Mouse (Mus musculus) neural tube, embryonic 14.5 days (tissue): ENCODE data around the gene Ccdc88b. TPM values are rescaled to one million over a fixed set of nuclear protein-coding genes. Genes with fewer than 3 reads are reported as not detected.

Experiments
- ATAC-seq: fragments of 200-750 bp; cut with Nextera tagmentation; 2 replicates; pipeline ENCODE4 v1.8.0; 2017; ENCODE audit warnings: low read depth, mild to moderate bottlenecking, moderate TSS enrichment, moderate library complexity
- H3K27ac ChIP-seq: fragments of 300-500 bp; sonication (generic); 2 replicates; pipeline ENCODE4 v1.5.1; 2014; ENCODE audit warnings: low read depth, mild to moderate bottlenecking, control low read depth, low read length, moderate library complexity, mixed read lengths
- H3K27me3 ChIP-seq: fragments of 300-500 bp; sonication (generic); 2 replicates; pipeline ENCODE4 v1.6.1; 2014; ENCODE audit warnings: low read length; ENCODE audit not compliant: control insufficient read depth, insufficient read depth
- H3K36me3 ChIP-seq: fragments of 300-500 bp; sonication (generic); 2 replicates; pipeline ENCODE4 v1.6.1; 2014; ENCODE audit warnings: low read length, mixed read lengths; ENCODE audit not compliant: control insufficient read depth, insufficient read depth
- H3K4me1 ChIP-seq: fragments of 300-500 bp; sonication (generic); 2 replicates; pipeline ENCODE4 v1.6.1; 2014; ENCODE audit warnings: low read length; ENCODE audit not compliant: control insufficient read depth, insufficient read depth
- H3K4me2 ChIP-seq: fragments of 300-500 bp; sonication (generic); 2 replicates; pipeline ENCODE4 v1.6.1; 2014; ENCODE audit warnings: mild to moderate bottlenecking, low read depth, low read length, control low read depth
- H3K4me3 ChIP-seq: fragments of 300-500 bp; sonication (generic); 2 replicates; pipeline ENCODE4 v1.5.1; 2014; ENCODE audit warnings: low read depth, low read length, control low read depth, mixed read lengths
- H3K9ac ChIP-seq: fragments of 300-500 bp; sonication (generic); replicated peaks from 2 replicates; pipeline ENCODE4 v1.6.1; 2014; ENCODE audit warnings: low read depth, mild to moderate bottlenecking, control low read depth, low read length, mixed read lengths
- H3K9me3 ChIP-seq: fragments of 300-500 bp; sonication (generic); 2 replicates; pipeline ENCODE4 v1.6.1; 2016; ENCODE audit warnings: low read length; ENCODE audit not compliant: control insufficient read depth
- WGBS: fragments of 180-500 bp; shearing (Covaris S2); extraction: QIAGEN DNeasy Blood & Tissue Kit; methylation state at CpG from one replicate; pipeline ENCODE4 v1.1.7; 2014; 5-methylcytosine and 5-hydroxymethylcytosine counted together
- polyA plus RNA-seq: library from polyadenylated mRNA; unstranded; fragments of >200 nt; fragmentation: Nextera tagmentation; extraction: Ambion mirVana; gene quantifications from 2 replicates; pipeline ENCODE4 v1.2.1, GENCODE M21; 2014

The Ccdc88b gene
- polyA plus RNA-seq, 1 experiment from 2014 or later: 0.32 TPM

- WGBS: 87% methylated on average over 6 of the region's 6 CpGs
- Histone ChIP-seq H3K9me3 (no peaks in the 10 kb centered on the region), H3K4me2 (no peak overlapping the region), H3K27me3 (no peaks in the 10 kb centered on the region), H3K27ac (no peak overlapping the region), H3K9ac (no peak overlapping the region), H3K4me1 (no peaks in the 10 kb centered on the region), H3K4me3 (no peak overlapping the region), H3K36me3 (no peaks in the 10 kb centered on the region)
- no peak for ATAC-seq
Measured at GRCm38 (mm10) chr19:6860706-6861105, 2.7 kb upstream of the Ccdc88b start.

DNA sequence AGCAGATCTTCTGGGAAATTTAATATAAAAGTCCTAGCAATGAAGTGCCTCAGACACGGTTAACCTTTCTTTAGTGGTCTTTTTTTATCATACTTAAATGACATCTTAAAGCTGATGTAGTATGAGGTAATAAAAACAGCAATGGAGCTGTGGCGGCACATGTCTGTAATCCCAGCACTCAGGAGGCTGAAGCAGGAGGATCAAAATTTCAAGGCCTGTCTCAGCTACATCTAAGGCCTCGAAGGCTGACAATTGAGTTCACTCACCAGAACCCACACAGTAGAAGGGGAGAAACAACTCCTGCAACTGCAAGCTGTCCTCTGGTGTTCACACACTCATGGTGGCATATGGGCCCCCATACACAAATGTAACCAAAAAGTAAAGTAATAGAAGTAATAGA is 2.0 kb upstream of the Ccdc88b start:
- Histone ChIP-seq H3K4me3 (no peak overlapping the region), H3K4me1 (no peaks in the 10 kb centered on the region), H3K9me3 (no peaks in the 10 kb centered on the region), H3K27me3 (no peaks in the 10 kb centered on the region), H3K36me3 (no peaks in the 10 kb centered on the region), H3K27ac (no peak overlapping the region), H3K9ac (no peak overlapping the region), H3K4me2 (no peak overlapping the region)
- WGBS: 93% methylated on average over 3 of the region's 3 CpGs
- ATAC-seq: no peak

DNA sequence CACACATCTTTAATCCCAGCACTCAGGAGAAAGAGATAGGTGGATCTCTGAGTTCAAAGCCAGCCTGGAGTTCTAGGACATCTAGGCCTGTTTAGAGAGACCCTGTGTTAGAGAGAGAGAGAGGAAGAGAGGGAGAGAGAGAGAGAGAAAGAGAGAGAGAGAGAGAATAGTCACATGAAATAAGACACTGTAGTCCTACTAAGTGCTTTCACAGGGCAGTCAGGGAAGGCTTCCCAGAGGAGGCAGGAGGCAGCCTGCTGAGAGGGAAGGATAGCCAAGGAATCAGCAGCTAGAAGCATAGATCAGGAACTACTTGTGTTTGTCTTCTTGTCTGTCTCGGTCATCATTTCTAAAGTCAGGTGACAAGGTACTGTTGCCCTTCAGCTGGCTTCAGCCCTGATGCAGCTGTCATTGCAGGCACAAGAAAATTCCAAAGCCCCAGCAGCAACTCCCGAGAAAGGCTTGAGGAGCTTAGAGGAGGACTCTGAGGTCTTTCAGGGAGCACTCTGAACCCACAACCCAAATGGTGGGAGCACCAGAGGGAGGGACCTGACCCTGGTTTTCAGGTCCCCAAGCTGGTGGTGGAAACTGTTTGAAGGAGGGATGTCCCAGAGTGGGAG is 1.1 kb upstream of the Ccdc88b start:
- H3K27ac ChIP-seq: no peak overlapping the region
- WGBS: 82% methylated on average over 2 of the region's 2 CpGs
- H3K36me3 ChIP-seq: no peaks in the 10 kb centered on the region
- no peak overlapping the region for H3K4me3 ChIP-seq
- H3K4me1 ChIP-seq: no peaks in the 10 kb centered on the region
- no peak overlapping the region for H3K9ac ChIP-seq
- no peak for ATAC-seq
- H3K9me3 ChIP-seq: no peaks in the 10 kb centered on the region
- H3K4me2 ChIP-seq: no peak overlapping the region
- H3K27me3 ChIP-seq: no peaks in the 10 kb centered on the region

- ATAC-seq: no peak
Measured at GRCm38 (mm10) chr19:6857391-6858005, 513 bp downstream of the Ccdc88b start.

GRCm38 (mm10) chr19:6857003-6857360 is 1.0 kb downstream of the Ccdc88b start:
- Histone ChIP-seq H3K4me1 (no peaks in the 10 kb centered on the region), H3K27ac (no peak overlapping the region), H3K36me3 (no peaks in the 10 kb centered on the region), H3K9me3 (no peaks in the 10 kb centered on the region), H3K4me3 (no peak overlapping the region), H3K27me3 (no peaks in the 10 kb centered on the region), H3K4me2 (no peak overlapping the region), H3K9ac (no peak overlapping the region)
- no peak for ATAC-seq
- 48% methylated on average over 3 of the region's 3 CpGs for whole genome bisulfite sequencing

More at GRCm38 (mm10) chr19:6857391-6858005, 513 bp downstream of the Ccdc88b start:
- no peaks in the 10 kb centered on the region for H3K27me3 ChIP-seq
- 89% methylated on average over 9 of the region's 9 CpGs for WGBS
- no peak overlapping the region for H3K27ac ChIP-seq
- no peak overlapping the region for H3K4me2 ChIP-seq
- H3K9ac ChIP-seq: no peak overlapping the region
- H3K9me3 ChIP-seq: no peaks in the 10 kb centered on the region
- H3K36me3 ChIP-seq: no peaks in the 10 kb centered on the region
- H3K4me1 ChIP-seq: no peaks in the 10 kb centered on the region
- H3K4me3 ChIP-seq: no peak overlapping the region

- Histone ChIP-seq H3K36me3 (no peaks in the 10 kb centered on the region), H3K4me2 (no peak overlapping the region), H3K27me3 (no peaks in the 10 kb centered on the region), H3K27ac (no peak overlapping the region), H3K4me1 (no peaks in the 10 kb centered on the region), H3K9ac (no peak overlapping the region), H3K4me3 (no peak overlapping the region), H3K9me3 (no peaks in the 10 kb centered on the region)
- WGBS: 45% methylated on average over 12 of the region's 12 CpGs
- no peak for ATAC-seq
Measured at GRCm38 (mm10) chr19:6856281-6857002, 1.6 kb downstream of the Ccdc88b start.

GRCm38 (mm10) chr19:6855225-6856031 is 2.6 kb downstream of the Ccdc88b start:
- 7% methylated on average over 38 of the region's 38 CpGs for WGBS
- Histone ChIP-seq H3K9me3 (no peaks in the 10 kb centered on the region), H3K4me3 (no peak overlapping the region), H3K4me1 (no peaks in the 10 kb centered on the region), H3K27me3 (no peaks in the 10 kb centered on the region), H3K9ac (no peak overlapping the region), H3K27ac (no peak overlapping the region), H3K4me2 (peak overlapping the region; percentile 7; the same call in 1 of the 2 replicates), H3K36me3 (no peaks in the 10 kb centered on the region)
- ATAC-seq: peak; percentile 49; the same call in 1 of the 2 replicates

DNA sequence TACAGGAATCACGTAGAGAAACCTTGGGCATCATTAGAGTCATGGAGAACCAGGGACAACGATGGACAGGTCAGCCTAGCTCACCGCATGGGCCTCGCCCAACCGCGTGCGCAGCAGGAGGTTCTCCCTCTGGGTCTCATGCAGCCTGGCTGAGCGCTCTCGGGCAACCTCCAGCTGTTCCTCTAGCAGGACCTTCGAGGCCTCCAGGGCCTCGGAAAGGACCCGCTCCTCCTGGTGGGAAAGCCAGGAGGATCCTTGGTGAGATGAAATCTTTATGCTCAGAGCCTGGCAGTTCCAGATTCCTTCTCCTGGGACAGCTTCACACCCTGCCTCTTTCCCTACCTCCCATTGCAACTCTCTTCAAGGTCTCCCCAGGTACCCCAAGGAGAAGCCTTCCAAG is 3.4 kb downstream of the Ccdc88b start:
- Histone ChIP-seq H3K36me3 (no peaks in the 10 kb centered on the region), H3K9ac (no peak overlapping the region), H3K4me3 (no peak overlapping the region), H3K4me1 (no peaks in the 10 kb centered on the region), H3K27ac (no peak overlapping the region), H3K9me3 (no peaks in the 10 kb centered on the region), H3K27me3 (no peaks in the 10 kb centered on the region), H3K4me2 (no peak overlapping the region)
- WGBS: 91% methylated on average over 12 of the region's 12 CpGs
- no peak for ATAC-seq
